Mouse (Mus musculus): ENCODE data around the gene Hpse. TPM values are rescaled to one million over a fixed set of nuclear protein-coding genes. Genes with fewer than 3 reads are reported as not detected.
A peak's percentile ranks its signal among the peaks of the same experiment; 100 is the strongest.

Hpse gene
- total RNA-seq, 2 experiments from 2014 or later: 0.96 to 1.1 TPM

- no peak for DNase-seq (ENCODE audit: low spot score in 2 of 2)
Measured at GRCm38 (mm10) chr5:100697886-100698285, 21.6 kb downstream of the Hpse start.

- DNase-seq (ENCODE audit: low spot score in 2 of 2): no peak
Measured at GRCm38 (mm10) chr5:100697398-100697797, 22.1 kb downstream of the Hpse start.

- DNase-seq (ENCODE audit: low spot score in 2 of 2): no peak
Measured at GRCm38 (mm10) chr5:100685631-100686030, 33.9 kb downstream of the Hpse start.

GRCm38 (mm10) chr5:100680542-100680933 lies 39.0 kb downstream of the Hpse start:
- no peak for DNase-seq (ENCODE audit: low spot score in 2 of 2)

- DNase-seq (ENCODE audit: low spot score in 2 of 2): no peak
Measured at GRCm38 (mm10) chr5:100679911-100680541, 39.5 kb downstream of the Hpse start.

- DNase-seq (ENCODE audit: low spot score in 2 of 2): peak; percentile 56 to 76
Measured at GRCm38 (mm10) chr5:100674711-100675376, 44.7 kb downstream of the Hpse start, which contains the start of gene Coq2. Coq2 (minus strand) TSS chr5:100675140.

- peak; percentile 84 to 91 for DNase-seq (ENCODE audit: low spot score in 2 of 2)
Measured at GRCm38 (mm10) chr5:100673745-100674486, 45.6 kb downstream of the Hpse start.

GRCm38 (mm10) chr5:100672403-100672802 lies 47.1 kb downstream of the Hpse start:
- DNase-seq (ENCODE audit: low spot score in 2 of 2): no peak

- no peak for DNase-seq (ENCODE audit: low spot score in 2 of 2)
Measured at GRCm38 (mm10) chr5:100671897-100672296, 47.6 kb downstream of the Hpse start.

- peak; percentile 46 to 49 for DNase-seq (ENCODE audit: low spot score in 2 of 2)
Measured at GRCm38 (mm10) chr5:100671398-100671797, 48.1 kb downstream of the Hpse start.

- no peak for DNase-seq (ENCODE audit: low spot score in 2 of 2)
Measured at GRCm38 (mm10) chr5:100666965-100667364, 52.6 kb downstream of the Hpse start.

- no peak for DNase-seq (ENCODE audit: low spot score in 2 of 2)
Measured at GRCm38 (mm10) chr5:100663854-100664253, 55.7 kb downstream of the Hpse start.

- DNase-seq (ENCODE audit: low spot score in 2 of 2): no peak
Measured at GRCm38 (mm10) chr5:100663011-100663410, 56.5 kb downstream of the Hpse start.

- peak in 1 of 2 experiments; percentile 28 for DNase-seq (ENCODE audit: low spot score in 2 of 2)
Measured at GRCm38 (mm10) chr5:100658460-100658859, 61.1 kb downstream of the Hpse start.

GRCm38 (mm10) chr5:100656352-100656751 lies 63.2 kb downstream of the Hpse start:
- no peak for DNase-seq (ENCODE audit: low spot score in 2 of 2)

GRCm38 (mm10) chr5:100652327-100652726 lies 67.2 kb downstream of the Hpse start:
- no peak for DNase-seq (ENCODE audit: low spot score in 2 of 2)

- no peak for DNase-seq (ENCODE audit: low spot score in 2 of 2)
Measured at GRCm38 (mm10) chr5:100651486-100651885, 68.0 kb downstream of the Hpse start.

GRCm38 (mm10) chr5:100650969-100651368 lies 68.5 kb downstream of the Hpse start:
- no peak for DNase-seq (ENCODE audit: low spot score in 2 of 2)

GRCm38 (mm10) chr5:100648546-100648945 lies 71.0 kb downstream of the Hpse start:
- DNase-seq (ENCODE audit: low spot score in 2 of 2): no peak

GRCm38 (mm10) chr5:100648046-100648445 lies 71.5 kb downstream of the Hpse start:
- DNase-seq (ENCODE audit: low spot score in 2 of 2): no peak

- no peak for DNase-seq (ENCODE audit: low spot score in 2 of 2)
Measured at GRCm38 (mm10) chr5:100646558-100646957, 73.0 kb downstream of the Hpse start.

GRCm38 (mm10) chr5:100643991-100644535 lies 75.5 kb downstream of the Hpse start:
- DNase-seq (ENCODE audit: low spot score in 2 of 2): no peak
